Mouse (Mus musculus) MEL (cell line): ENCODE results near the gene 6330409D20Rik. TPM values are rescaled to one million over a fixed set of nuclear protein-coding genes. Genes with fewer than 3 reads are reported as not detected.

ENCODE experiments used
- DNase-seq: peaks from one replicate; pipeline ENCODE4 v3.0.0; 2011; ENCODE audit warnings: low read depth, low spot score
- H3K27ac ChIP-seq: 2 replicates; pipeline ENCODE4 v1.5.1; 2012; ENCODE audit warnings: low read depth, mild to moderate bottlenecking, control low read depth, low read length, moderate library complexity; ENCODE audit not compliant: control insufficient read depth
- H3K27me3 ChIP-seq, 2 experiments: fragments of 150-350 bp in 1 of 2; sonication (generic) in 1 of 2; 2 replicates each; pipeline ENCODE4 v1.6.1; 2012; ENCODE audit warnings: low read length in 2 of 2, mild to moderate bottlenecking in 2 of 2, improper control_type of control experiment in 1 of 2, moderate library complexity in 1 of 2; ENCODE audit not compliant: insufficient read depth in 2 of 2, control insufficient read depth in 1 of 2
- H3K36me3 ChIP-seq, 2 experiments: 2 replicates each; pipeline ENCODE4 v1.6.1; 2012 to 2014; ENCODE audit warnings: low read length in 2 of 2, improper control_type of control experiment in 1 of 2, inconsistent platforms in 1 of 2, mild to moderate bottlenecking in 1 of 2; ENCODE audit not compliant: insufficient read depth in 2 of 2, control insufficient read depth in 1 of 2
- H3K4me1 ChIP-seq, 2 experiments: fragments of 150-350 bp in 1 of 2; sonication (generic) in 1 of 2; 2 replicates each; pipeline ENCODE4 v1.6.1; 2012; ENCODE audit warnings: low read length in 2 of 2, improper control_type of control experiment in 1 of 2, mild to moderate bottlenecking in 1 of 2; ENCODE audit not compliant: insufficient read depth in 2 of 2, control insufficient read depth in 1 of 2
- H3K4me3 ChIP-seq, 2 experiments: fragments of 150-350 bp in 1 of 2; sonication (generic) in 1 of 2; 2 replicates each; pipeline ENCODE4 v1.5.1; 2012; ENCODE audit warnings: low read depth in 2 of 2, low read length in 2 of 2, mild to moderate bottlenecking in 2 of 2, moderate library complexity in 2 of 2, control low read depth in 1 of 2, improper control_type of control experiment in 1 of 2; ENCODE audit not compliant: control insufficient read depth in 1 of 2, insufficient read depth in 1 of 2
- H3K79me2 ChIP-seq: 2 replicates; pipeline ENCODE4 v1.6.1; 2012; ENCODE audit warnings: mild to moderate bottlenecking, low read length, moderate library complexity; ENCODE audit not compliant: control insufficient read depth, poor library complexity, insufficient read depth
- H3K9ac ChIP-seq: 2 replicates; pipeline ENCODE4 v1.6.1; 2012; ENCODE audit warnings: low read depth, mild to moderate bottlenecking, control low read depth, low read length, moderate library complexity; ENCODE audit not compliant: control insufficient read depth, poor library complexity, severe bottlenecking
- H3K9me3 ChIP-seq: fragments of 150-350 bp; sonication (generic); replicated peaks from 2 replicates; pipeline ENCODE4 v1.6.1; 2012; ENCODE audit warnings: mild to moderate bottlenecking, low read length, improper control_type of control experiment, moderate library complexity; ENCODE audit not compliant: insufficient read depth
- CHD1 ChIP-seq: IDR thresholded peaks from 2 replicates; pipeline ENCODE4 v1.6.1; 2012; ENCODE audit warnings: low read depth, mild to moderate bottlenecking, inconsistent platforms, low read length, improper control_type of control experiment
- CHD2 ChIP-seq: IDR thresholded peaks from 2 replicates; pipeline ENCODE4 v1.6.1; 2011; ENCODE audit warnings: low read length, improper control_type of control experiment
- CTCF ChIP-seq, 3 experiments: IDR thresholded peaks in 2 of 3; conservative IDR thresholded peaks in 1 of 3; 2 replicates each; pipeline ENCODE4 v1.5.1; 2011 to 2012; ENCODE audit warnings: low read length in 3 of 3, low read depth in 2 of 3, mild to moderate bottlenecking in 2 of 3, improper control_type of control experiment in 1 of 3, inconsistent platforms in 1 of 3, mixed read lengths in 1 of 3, moderate library complexity in 1 of 3; ENCODE audit not compliant: control insufficient read depth in 1 of 3, insufficient read depth in 1 of 3, poor library complexity in 1 of 3, severe bottlenecking in 1 of 3
- E2F4 ChIP-seq: IDR thresholded peaks from 2 replicates; pipeline ENCODE4 v1.6.1; 2011; ENCODE audit warnings: low read depth, low read length, improper control_type of control experiment, borderline replicate concordance
- ELF1 ChIP-seq: IDR thresholded peaks from 2 replicates; pipeline ENCODE4 v1.6.1; 2014; ENCODE audit warnings: low read depth, mild to moderate bottlenecking, inconsistent platforms, low read length, improper control_type of control experiment, moderate library complexity
- GABPA ChIP-seq: IDR thresholded peaks from 2 replicates; pipeline ENCODE4 v1.6.1; 2012; ENCODE audit warnings: low read depth, mild to moderate bottlenecking, inconsistent platforms, low read length, improper control_type of control experiment, moderate library complexity
- HCFC1 ChIP-seq: IDR thresholded peaks from 2 replicates; pipeline ENCODE4 v1.6.1; 2012; ENCODE audit warnings: low read depth, mild to moderate bottlenecking, inconsistent platforms, low read length, improper control_type of control experiment, moderate library complexity
- KAT2A ChIP-seq: conservative IDR thresholded peaks from 2 replicates; pipeline ENCODE4 v1.6.1; 2012; ENCODE audit warnings: low read depth, low read length, improper control_type of control experiment, inconsistent platforms
- MAZ ChIP-seq: IDR thresholded peaks from 2 replicates; pipeline ENCODE4 v1.6.1; 2012; ENCODE audit warnings: low read depth, mild to moderate bottlenecking, inconsistent platforms, low read length, improper control_type of control experiment
- MEF2A ChIP-seq: IDR thresholded peaks from 2 replicates; pipeline ENCODE4 v1.6.1; 2014; ENCODE audit warnings: low read depth, mild to moderate bottlenecking, inconsistent platforms, low read length, improper control_type of control experiment; ENCODE audit not compliant: poor library complexity, insufficient replicate concordance, severe bottlenecking; ENCODE audit errors: extremely low read depth
- MXI1 ChIP-seq: IDR thresholded peaks from 2 replicates; pipeline ENCODE4 v1.6.1; 2011; ENCODE audit warnings: mild to moderate bottlenecking, low read depth, low read length, improper control_type of control experiment
- NELFE ChIP-seq: IDR thresholded peaks from 2 replicates; pipeline ENCODE4 v1.6.1; 2011; ENCODE audit warnings: low read depth, low read length, improper control_type of control experiment
- POLR2A ChIP-seq, 2 experiments: IDR thresholded peaks; 2 replicates each; pipeline ENCODE4 v1.6.1; 2011 to 2012; ENCODE audit warnings: low read length in 2 of 2, mild to moderate bottlenecking in 2 of 2, control low read depth in 1 of 2, improper control_type of control experiment in 1 of 2, low read depth in 1 of 2, moderate library complexity in 1 of 2; ENCODE audit not compliant: control insufficient read depth in 1 of 2, insufficient read depth in 1 of 2, poor library complexity in 1 of 2
- RAD21 ChIP-seq: IDR thresholded peaks from 2 replicates; pipeline ENCODE4 v1.6.1; 2011; ENCODE audit warnings: mild to moderate bottlenecking, low read depth, low read length, improper control_type of control experiment
- RCOR1 ChIP-seq: IDR thresholded peaks from 2 replicates; pipeline ENCODE4 v1.6.1; 2012; ENCODE audit warnings: low read depth, mild to moderate bottlenecking, inconsistent platforms, low read length, improper control_type of control experiment
- SIN3A ChIP-seq: IDR thresholded peaks from 2 replicates; pipeline ENCODE4 v1.6.1; 2012; ENCODE audit warnings: low read length, improper control_type of control experiment, inconsistent platforms
- SMC3 ChIP-seq: IDR thresholded peaks from 2 replicates; pipeline ENCODE4 v1.6.1; 2011; ENCODE audit warnings: low read depth, low read length, improper control_type of control experiment
- TCF12 ChIP-seq: IDR thresholded peaks from 2 replicates; pipeline ENCODE4 v1.6.1; 2014; ENCODE audit warnings: low read depth, mild to moderate bottlenecking, inconsistent platforms, low read length, improper control_type of control experiment, moderate library complexity
- USF1 ChIP-seq: IDR thresholded peaks from 2 replicates; pipeline ENCODE4 v1.6.1; 2014; ENCODE audit warnings: low read depth, mild to moderate bottlenecking, inconsistent platforms, low read length, improper control_type of control experiment, moderate library complexity
- USF2 ChIP-seq, 2 experiments: IDR thresholded peaks; 2 replicates each; pipeline ENCODE4 v1.6.1; 2011 to 2012; ENCODE audit warnings: improper control_type of control experiment in 2 of 2, low read length in 2 of 2, borderline replicate concordance in 1 of 2, inconsistent platforms in 1 of 2, low read depth in 1 of 2, mild to moderate bottlenecking in 1 of 2; ENCODE audit not compliant: insufficient read depth in 1 of 2
- ZC3H11A ChIP-seq: IDR thresholded peaks from 2 replicates; pipeline ENCODE4 v1.6.1; 2012; ENCODE audit warnings: low read depth, mild to moderate bottlenecking, inconsistent platforms, low read length, improper control_type of control experiment
- ZKSCAN1 ChIP-seq: IDR thresholded peaks from 2 replicates; pipeline ENCODE4 v1.6.1; 2012; ENCODE audit warnings: low read depth, mild to moderate bottlenecking, inconsistent platforms, low read length, improper control_type of control experiment, moderate library complexity
- ZNF384 ChIP-seq: IDR thresholded peaks from 2 replicates; pipeline ENCODE4 v1.6.1; 2012; ENCODE audit warnings: low read depth, mild to moderate bottlenecking, inconsistent platforms, low read length, improper control_type of control experiment
- polyA plus RNA-seq, 2 experiments: library from polyadenylated mRNA; stranded (reverse) in 1 of 2; unstranded in 1 of 2; fragments of >175 nt in 1 of 2; fragments of >200 nt in 1 of 2; gene quantifications; 2 replicates each; pipeline versions ENCODE4 v1.2.1 to v1.2.4; 2012; ENCODE audit warnings: low replicate concordance in 2 of 2, low read depth in 1 of 2; ENCODE audit not compliant: insufficient read length in 2 of 2, insufficient read depth in 1 of 2, missing spikeins in 1 of 2
- total RNA-seq: library from RNA; depleted of rRNA; stranded (reverse); fragments of 300-350 nt; gene quantifications from 2 replicates; pipeline ENCODE4 v1.2.3, GENCODE M21; 2012

Gene 6330409D20Rik
- total and polyA plus RNA-seq, 3 experiments: not detected

- TF ChIP-seq ZNF384 (no peak), RAD21 (peak; percentile 73), CHD1 (no peak), SMC3 (peak; percentile 89)
Measured at GRCm38 (mm10) chr2:32712934-32713817, 27.6 kb downstream of the 6330409D20Rik start, which contains the start of gene Cdk9 (continued).

- no peak for TF ChIP-seq E2F4
- peak; percentile 67; the same call in 1 of the 2 replicates for TF ChIP-seq SIN3A
- no peak for TF ChIP-seq USF2 (IDR thresholded peaks at IDR 0.05; ENCODE audit: borderline replicate concordance in 1 of 2, insufficient read depth in 1 of 2, low read depth in 1 of 2, low read length in 2 of 2)
- no peak for TF ChIP-seq GABPA
- peak; percentile 69 for TF ChIP-seq USF1
- TF ChIP-seq ZC3H11A: no peak
- TF ChIP-seq MXI1: peak; percentile 72; the same call in 1 of the 2 replicates
- TF ChIP-seq KAT2A: peak; percentile 93
- no peak for TF ChIP-seq CHD2
- TF ChIP-seq CTCF (IDR thresholded peaks at IDR 0.05 in 2 of 3, conservative IDR thresholded peaks at IDR 0.05 in 1 of 3; ENCODE audit: control insufficient read depth in 1 of 3, insufficient read depth in 1 of 3, low read depth in 2 of 3, low read length in 3 of 3, poor library complexity in 1 of 3, severe bottlenecking in 1 of 3): no peak
- TF ChIP-seq MAZ: 0 out of 2 replicates have a peak, but pooled peaks have one; percentile 34
- TF ChIP-seq TCF12: peak; percentile 49; the same call in 1 of the 2 replicates
- no peak for TF ChIP-seq MEF2A
- TF ChIP-seq RAD21: no peak
- TF ChIP-seq CHD1: no peak
- 0 out of 2 replicates have a peak, but pooled peaks have one; percentile 12 for TF ChIP-seq RCOR1
- TF ChIP-seq HCFC1: peak; percentile 92
- TF ChIP-seq ZKSCAN1: no peak
- peak in 1 of 2 experiments; percentile 59; a peak in 2 of 4 replicates for TF ChIP-seq POLR2A (IDR thresholded peaks at IDR 0.05; ENCODE audit: control insufficient read depth in 1 of 2, insufficient read depth in 1 of 2, low read depth in 1 of 2, low read length in 2 of 2, poor library complexity in 1 of 2)
- TF ChIP-seq SMC3: no peak
- peak; percentile 61; the same call in 1 of the 2 replicates for TF ChIP-seq NELFE
- peak; percentile 97 for TF ChIP-seq ELF1
- Histone ChIP-seq H3K27me3 (no peaks in the 10 kb centered on the region), H3K36me3 (peaks cover 5 to 34% of the 10 kb centered on the region in 2 experiments), H3K4me3 (peak overlapping the region; percentile 98 to 99), H3K9ac (peak overlapping the region; percentile 95), H3K4me1 (peaks cover 14 to 33% of the 10 kb centered on the region in 2 experiments), H3K79me2 (peaks cover 34% of the 10 kb centered on the region), H3K27ac (peak overlapping the region; percentile 79), H3K9me3 (no peaks in the 10 kb centered on the region)
- peak; percentile 94 for DNase-seq
Measured at GRCm38 (mm10) chr2:32712586-32712933, 28.3 kb downstream of the 6330409D20Rik start.
